Mouse (Mus musculus): ENCODE measurements around the gene Olfr103. TPM values are rescaled to one million over a fixed set of nuclear protein-coding genes. Genes with fewer than 3 reads are reported as not detected.

The Olfr103 gene
- total RNA-seq (2014; fragmentation: Nextera tagmentation) (not detected in 2 replicates), total RNA-seq (2017) (0.05 TPM in 1 of 2 replicates, not detected in the other), polyA plus RNA-seq (2012) (not detected in 2 replicates)

DNA sequence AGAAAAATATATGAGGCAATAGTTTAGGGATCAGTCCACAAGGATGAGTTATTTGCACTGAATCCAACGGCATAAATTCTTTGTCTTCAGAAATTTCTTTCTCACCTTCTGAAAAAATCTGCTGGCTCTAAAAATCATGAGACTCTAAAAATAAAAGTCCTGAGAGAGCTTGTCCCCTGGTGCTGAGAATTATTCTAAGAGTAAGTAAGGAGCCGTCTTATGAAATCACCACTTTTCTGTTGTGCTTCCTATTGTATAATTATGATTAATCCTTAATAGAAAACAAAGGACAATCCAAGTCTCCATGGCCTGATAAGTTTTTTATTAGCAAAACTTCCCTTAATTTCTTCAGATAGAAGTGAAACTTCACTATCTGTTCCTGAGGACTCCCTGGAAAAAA lies at the start of gene Olfr103:
Gene Olfr103, minus strand, starts transcription at position 101 of the 400 bp plus-strand sequence.
- Histone ChIP-seq H3K9me3 (replicated peaks) (no peaks in the 10 kb centered on the region), H3K27me3 (ENCODE audit: insufficient read depth, low read length) (no peaks in the 10 kb centered on the region), H3K36me3 (replicated peaks) (no peaks in the 10 kb centered on the region), H3K4me3 (ENCODE audit: low read depth, low read length) (no peak within 1 kb of the TSS), H3K4me1 (ENCODE audit: insufficient read depth, low read depth, low read length) (no peaks in the 10 kb centered on the region)
- ATAC-seq (ENCODE audit: extremely low read depth, insufficient number of reproducible peaks, low FRiP score, poor library complexity, severe bottlenecking), result no peak
- no peak for TF ChIP-seq GATA2 (IDR thresholded peaks at IDR 0.05; ENCODE audit: borderline replicate concordance, low read depth, low read length)
- no peak for TF ChIP-seq POLR2AphosphoS5 (IDR thresholded peaks at IDR 0.05; ENCODE audit: insufficient replicate concordance, low read depth, low read length)
- TF ChIP-seq CTCF (IDR thresholded peaks at IDR 0.05; ENCODE audit: low read depth, low read length), result no peak
- no peak for TF ChIP-seq GATA1 (IDR thresholded peaks at IDR 0.05; ENCODE audit: borderline replicate concordance, low read length)
- TF ChIP-seq TAL1 (conservative IDR thresholded peaks at IDR 0.05; ENCODE audit: low read depth, low read length), result no peak
- no peak for DNase-seq (ENCODE audit: low spot score)

DNA sequence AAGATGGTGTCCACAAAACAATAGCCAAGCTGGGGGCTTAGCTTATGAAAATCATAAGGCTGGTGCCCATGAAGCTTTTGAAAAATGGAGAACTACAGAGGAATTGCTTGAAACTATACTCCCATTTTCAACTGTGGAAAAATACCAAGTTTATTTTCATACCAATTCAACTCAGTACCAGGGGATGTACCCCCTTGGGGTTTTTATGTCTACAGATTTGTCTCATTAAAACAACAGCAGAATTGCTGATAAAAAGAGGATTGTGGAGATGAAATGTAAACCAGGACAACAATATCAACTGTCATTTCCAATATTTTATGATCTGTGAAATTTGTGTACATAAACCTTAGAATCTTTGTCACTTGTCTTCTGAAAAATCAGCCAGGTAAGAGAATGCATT lies 39.2 kb upstream of the Olfr103 start, which contains the start of gene Olfr105-ps:
Gene Olfr105-ps, plus strand, starts transcription at position 301 of the 400 bp plus-strand sequence.
- Histone ChIP-seq H3K36me3 (replicated peaks) (no peaks in the 10 kb centered on the region), H3K4me1 (ENCODE audit: insufficient read depth, low read depth, low read length) (no peaks in the 10 kb centered on the region), H3K4me3 (ENCODE audit: low read depth, low read length) (no peak within 1 kb of the TSS), H3K9me3 (replicated peaks) (no peaks in the 10 kb centered on the region; the same call in 1 of the 2 replicates), H3K27me3 (ENCODE audit: insufficient read depth, low read length) (no peaks in the 10 kb centered on the region)
- ATAC-seq (ENCODE audit: extremely low read depth, insufficient number of reproducible peaks, low FRiP score, poor library complexity, severe bottlenecking) (no peak), DNase-seq (ENCODE audit: low spot score) (no peak)
- TF ChIP-seq GATA1 (IDR thresholded peaks at IDR 0.05; ENCODE audit: borderline replicate concordance, low read length) (no peak), CTCF (IDR thresholded peaks at IDR 0.05; ENCODE audit: low read depth, low read length) (no peak), TAL1 (conservative IDR thresholded peaks at IDR 0.05; ENCODE audit: low read depth, low read length) (no peak), POLR2AphosphoS5 (IDR thresholded peaks at IDR 0.05; ENCODE audit: insufficient replicate concordance, low read depth, low read length) (no peak), GATA2 (IDR thresholded peaks at IDR 0.05; ENCODE audit: borderline replicate concordance, low read depth, low read length) (no peak)

DNA sequence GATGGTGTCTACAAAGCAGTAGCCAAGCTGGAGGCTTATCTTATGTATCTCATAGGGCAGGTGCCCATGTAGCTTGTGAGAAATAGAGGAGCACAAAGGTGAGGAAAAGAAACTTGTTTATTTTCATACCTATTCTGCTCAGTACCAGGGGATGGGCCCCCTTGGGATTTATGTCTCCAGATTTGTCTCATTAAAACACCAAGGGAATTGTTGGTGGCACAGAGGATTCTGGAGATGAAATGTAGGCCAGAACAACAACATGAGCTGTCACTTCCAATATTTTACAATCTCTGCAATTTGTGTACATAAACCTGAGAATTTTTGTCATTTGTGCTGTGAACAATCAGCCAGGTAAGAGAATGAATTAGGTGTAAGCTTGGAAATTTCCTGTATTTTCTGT lies 19.8 kb upstream of the Olfr103 start, which contains the start of gene Olfr104-ps:
Gene Olfr104-ps, plus strand, starts transcription at position 301 of the 400 bp plus-strand sequence.
- DNase-seq (ENCODE audit: low spot score) (no peak), ATAC-seq (ENCODE audit: extremely low read depth, insufficient number of reproducible peaks, low FRiP score, poor library complexity, severe bottlenecking) (no peak)
- no peaks in the 10 kb centered on the region for H3K4me1 ChIP-seq (ENCODE audit: insufficient read depth, low read depth, low read length)
- no peaks in the 10 kb centered on the region for H3K36me3 ChIP-seq (replicated peaks)
- no peaks in the 10 kb centered on the region for H3K9me3 ChIP-seq (replicated peaks)
- no peaks in the 10 kb centered on the region for H3K27me3 ChIP-seq (ENCODE audit: insufficient read depth, low read length)
- no peak within 1 kb of the TSS for H3K4me3 ChIP-seq (ENCODE audit: low read depth, low read length)
- TF ChIP-seq POLR2AphosphoS5 (IDR thresholded peaks at IDR 0.05; ENCODE audit: insufficient replicate concordance, low read depth, low read length), result no peak
- no peak for TF ChIP-seq GATA1 (IDR thresholded peaks at IDR 0.05; ENCODE audit: borderline replicate concordance, low read length)
- no peak for TF ChIP-seq TAL1 (conservative IDR thresholded peaks at IDR 0.05; ENCODE audit: low read depth, low read length)
- no peak for TF ChIP-seq CTCF (IDR thresholded peaks at IDR 0.05; ENCODE audit: low read depth, low read length)
- no peak for TF ChIP-seq GATA2 (IDR thresholded peaks at IDR 0.05; ENCODE audit: borderline replicate concordance, low read depth, low read length)

DNA sequence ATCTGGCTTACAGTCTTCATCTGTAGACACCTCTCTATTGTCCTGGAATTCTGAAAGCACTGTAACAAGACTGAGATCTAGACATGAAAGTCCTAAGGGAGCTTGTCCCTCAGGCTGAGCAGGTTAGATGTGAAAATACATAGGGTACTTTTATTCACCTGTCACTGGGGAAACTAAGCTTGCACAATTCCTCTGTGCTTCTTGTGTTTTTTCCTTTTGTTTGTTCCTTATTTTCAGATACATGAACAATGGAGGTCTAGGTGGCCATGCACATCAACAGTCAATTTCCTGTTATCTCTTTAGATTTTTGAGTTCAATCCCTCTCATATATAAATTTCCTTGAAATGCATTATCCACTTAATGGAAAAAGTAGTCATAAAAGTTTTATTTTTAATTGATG lies 22.5 kb downstream of the Olfr103 start, which contains the start of gene Olfr102:
Gene Olfr102, minus strand, starts transcription at position 101 of the 400 bp plus-strand sequence.
- no peak for TF ChIP-seq TAL1 (conservative IDR thresholded peaks at IDR 0.05; ENCODE audit: low read depth, low read length)
- no peak for TF ChIP-seq GATA1 (IDR thresholded peaks at IDR 0.05; ENCODE audit: borderline replicate concordance, low read length)
- TF ChIP-seq CTCF (IDR thresholded peaks at IDR 0.05; ENCODE audit: low read depth, low read length), result no peak
- TF ChIP-seq GATA2 (IDR thresholded peaks at IDR 0.05; ENCODE audit: borderline replicate concordance, low read depth, low read length), result no peak
- no peak for TF ChIP-seq POLR2AphosphoS5 (IDR thresholded peaks at IDR 0.05; ENCODE audit: insufficient replicate concordance, low read depth, low read length)

DNA sequence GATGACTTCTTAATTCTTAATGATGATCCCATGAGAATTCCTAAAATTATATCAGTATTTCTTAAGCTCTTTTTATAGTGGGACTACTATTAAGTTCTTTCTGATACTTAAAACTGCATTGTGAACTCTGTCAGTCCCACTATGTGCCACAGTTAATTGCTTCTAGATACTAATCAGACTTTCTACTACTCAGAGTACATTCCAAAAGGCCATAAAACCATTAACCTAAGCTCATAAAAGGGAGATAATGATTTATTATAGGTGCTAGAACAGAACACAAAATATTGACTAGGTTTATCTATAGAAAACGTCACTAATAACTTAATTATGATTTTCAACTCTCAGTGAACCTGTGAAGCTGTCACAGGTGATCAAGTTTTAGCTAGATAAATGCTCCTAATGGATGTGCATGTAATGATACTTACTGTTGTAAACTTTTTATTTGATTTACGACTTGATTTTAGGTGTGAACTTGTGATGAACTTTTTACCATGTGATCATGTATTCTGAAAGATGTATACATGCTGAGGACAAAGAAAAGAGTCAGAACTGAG lies 29.3 kb downstream of the Olfr103 start:
- H3K9me3 ChIP-seq (replicated peaks), result peaks cover 16% of the 10 kb centered on the region
- H3K4me3 ChIP-seq (ENCODE audit: low read depth, low read length), result no peak overlapping the region
- H3K4me1 ChIP-seq (ENCODE audit: insufficient read depth, low read depth, low read length), result no peaks in the 10 kb centered on the region
- DNase-seq (ENCODE audit: low spot score) (no peak), ATAC-seq (ENCODE audit: extremely low read depth, insufficient number of reproducible peaks, low FRiP score, poor library complexity, severe bottlenecking) (no peak)
- no peaks in the 10 kb centered on the region for H3K27me3 ChIP-seq (ENCODE audit: insufficient read depth, low read length)
- TF ChIP-seq CTCF (IDR thresholded peaks at IDR 0.05; ENCODE audit: low read depth, low read length) (no peak), POLR2AphosphoS5 (IDR thresholded peaks at IDR 0.05; ENCODE audit: insufficient replicate concordance, low read depth, low read length) (no peak), TAL1 (conservative IDR thresholded peaks at IDR 0.05; ENCODE audit: low read depth, low read length) (no peak), GATA1 (IDR thresholded peaks at IDR 0.05; ENCODE audit: borderline replicate concordance, low read length) (no peak), GATA2 (IDR thresholded peaks at IDR 0.05; ENCODE audit: borderline replicate concordance, low read depth, low read length) (no peak)
- H3K36me3 ChIP-seq (replicated peaks), result no peaks in the 10 kb centered on the region

More for the DNA sequence above, 22.5 kb downstream of the Olfr103 start, which contains the start of gene Olfr102:
- no peaks in the 10 kb centered on the region for H3K4me1 ChIP-seq (ENCODE audit: insufficient read depth, low read depth, low read length)
- no peaks in the 10 kb centered on the region for H3K36me3 ChIP-seq (replicated peaks)
- no peak within 1 kb of the TSS for H3K4me3 ChIP-seq (ENCODE audit: low read depth, low read length)
- DNase-seq (ENCODE audit: low spot score) (no peak), ATAC-seq (ENCODE audit: extremely low read depth, insufficient number of reproducible peaks, low FRiP score, poor library complexity, severe bottlenecking) (no peak)
- no peaks in the 10 kb centered on the region for H3K27me3 ChIP-seq (ENCODE audit: insufficient read depth, low read length)
- peaks cover 8% of the 10 kb centered on the region; the same call in 1 of the 2 replicates for H3K9me3 ChIP-seq (replicated peaks)

DNA sequence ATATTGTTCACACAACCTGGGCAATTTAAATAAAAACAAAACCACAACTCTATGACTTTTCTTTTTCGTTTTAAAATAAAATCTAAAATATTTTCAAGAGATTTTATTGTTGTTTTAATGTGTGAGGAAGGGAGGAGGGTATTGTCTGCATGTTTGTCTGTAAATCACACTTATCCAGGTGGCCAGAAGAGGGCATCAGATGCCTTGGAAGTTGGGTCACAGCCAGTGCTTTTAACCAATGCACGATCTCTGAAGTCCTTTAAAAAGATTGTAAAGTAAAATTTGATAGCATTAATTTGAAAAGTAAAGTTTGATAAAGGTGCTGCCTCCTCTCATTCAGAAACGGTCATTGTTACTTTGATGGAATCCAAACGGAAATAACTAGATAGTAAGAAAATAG lies 31.0 kb downstream of the Olfr103 start:
- Histone ChIP-seq H3K9me3 (replicated peaks) (peaks cover 16% of the 10 kb centered on the region), H3K4me3 (ENCODE audit: low read depth, low read length) (no peak overlapping the region), H3K36me3 (replicated peaks) (no peaks in the 10 kb centered on the region), H3K27me3 (ENCODE audit: insufficient read depth, low read length) (no peaks in the 10 kb centered on the region), H3K4me1 (ENCODE audit: insufficient read depth, low read depth, low read length) (no peaks in the 10 kb centered on the region)
- DNase-seq (ENCODE audit: low spot score) (no peak), ATAC-seq (ENCODE audit: extremely low read depth, insufficient number of reproducible peaks, low FRiP score, poor library complexity, severe bottlenecking) (no peak)
- TF ChIP-seq POLR2AphosphoS5 (IDR thresholded peaks at IDR 0.05; ENCODE audit: insufficient replicate concordance, low read depth, low read length) (no peak), GATA1 (IDR thresholded peaks at IDR 0.05; ENCODE audit: borderline replicate concordance, low read length) (no peak), TAL1 (conservative IDR thresholded peaks at IDR 0.05; ENCODE audit: low read depth, low read length) (no peak), GATA2 (IDR thresholded peaks at IDR 0.05; ENCODE audit: borderline replicate concordance, low read depth, low read length) (no peak), CTCF (IDR thresholded peaks at IDR 0.05; ENCODE audit: low read depth, low read length) (no peak)
